Mouse (Mus musculus): Measurements from ENCODE around the gene Olfr597.
"Not testable (repeated sequence)": the region's sequence is repeated elsewhere in the genome, so short reads cannot be mapped to it uniquely, and the experiment has no call there.

Gene Olfr597

DNA sequence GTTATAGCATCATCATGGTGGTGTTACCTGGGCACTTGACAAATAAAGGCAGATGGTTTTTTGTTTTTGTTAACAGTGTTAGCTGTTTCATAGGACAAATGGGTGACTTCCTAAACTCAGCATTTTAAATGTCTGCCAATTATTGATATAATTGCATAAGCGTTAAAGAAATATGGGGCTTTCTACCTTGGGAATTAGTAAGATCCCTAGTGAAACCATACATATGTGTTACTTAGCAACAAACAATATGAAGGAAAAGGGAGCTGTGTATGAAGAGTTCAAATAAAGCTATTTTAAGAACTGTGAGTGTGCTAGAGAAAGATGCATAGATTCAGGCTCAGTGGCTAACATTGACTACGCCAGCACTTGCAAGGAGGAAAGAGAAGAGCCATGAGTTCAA, at the start of gene Olfr597:
Gene Olfr597, plus strand, starts transcription at position 301 of the 400 bp plus-strand sequence.
- not testable (repeated sequence) for DNase-seq (ENCODE audit: extremely low spot score, low read depth, low spot score)

GRCm38 (mm10) chr7:103305348-103305747, 10.8 kb upstream of the Olfr597 start, which contains the start of gene Olfr596:
Gene Olfr596, plus strand, starts transcription at chr7:103305648.
- not testable (repeated sequence) for DNase-seq (ENCODE audit: extremely low spot score, low read depth, low spot score)

DNA sequence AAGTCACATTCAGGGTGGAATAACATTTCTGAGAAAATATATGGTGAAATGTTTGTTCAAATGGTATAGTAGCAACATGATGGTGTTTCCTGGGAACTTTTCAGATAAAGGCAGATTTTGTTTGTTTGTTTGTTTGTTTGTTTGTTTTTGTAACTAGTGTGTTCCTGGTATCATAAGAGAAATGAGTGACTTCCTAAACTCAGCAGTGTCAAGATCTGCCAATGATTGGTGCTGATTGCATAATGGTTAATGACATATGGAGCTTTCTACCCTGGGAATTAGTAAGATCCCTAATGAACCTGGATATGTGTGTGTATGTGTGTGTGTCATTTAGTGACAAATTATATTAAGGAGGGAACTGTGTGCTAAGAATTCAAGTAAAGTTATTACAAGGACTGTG, 7.2 kb downstream of the Olfr597 start, which contains the start of gene Olfr598:
Gene Olfr598, plus strand, starts transcription at position 301 of the 400 bp plus-strand sequence.
- no peak for DNase-seq (ENCODE audit: extremely low spot score, low read depth, low spot score)

GRCm38 (mm10) chr7:103335617-103336016, 19.5 kb downstream of the Olfr597 start, which contains the start of gene Olfr599:
Gene Olfr599, plus strand, starts transcription at chr7:103335917.
- DNase-seq (ENCODE audit: extremely low spot score, low read depth, low spot score), result no peak

DNA sequence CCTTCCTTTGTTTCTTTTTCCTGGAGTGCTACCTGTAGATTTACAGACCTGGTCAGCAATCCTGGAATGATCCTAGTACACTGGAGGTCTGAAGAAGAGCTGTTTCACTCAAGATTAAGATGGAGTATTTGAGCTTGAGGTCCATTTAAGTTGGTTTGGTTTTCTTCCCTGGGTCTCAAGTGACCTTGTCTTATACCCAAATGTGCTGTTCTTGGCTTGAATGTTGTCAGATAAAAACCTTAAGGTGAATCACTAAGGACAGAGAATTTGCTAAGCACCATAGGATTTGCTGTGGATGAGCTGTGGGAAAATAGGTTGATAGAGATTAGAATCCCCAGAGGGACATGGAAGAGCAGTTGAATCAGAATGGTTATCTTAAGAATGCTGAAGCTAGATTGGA, 33.5 kb downstream of the Olfr597 start, which contains the start of gene Olfr600:
Gene Olfr600, minus strand, starts transcription at position 101 of the 400 bp plus-strand sequence.
- DNase-seq (ENCODE audit: extremely low spot score, low read depth, low spot score), result no peak

GRCm38 (mm10) chr7:103362555-103362954, 46.4 kb downstream of the Olfr597 start, which contains the start of gene Olfr601:
Gene Olfr601, minus strand, starts transcription at chr7:103362655.
- no peak for DNase-seq (ENCODE audit: extremely low spot score, low read depth, low spot score)
